Mouse (Mus musculus): Measurements from ENCODE around the gene Hmgb4. TPM values are rescaled to one million over a fixed set of nuclear protein-coding genes. Genes with fewer than 3 reads are reported as not detected.

The Hmgb4 gene
- polyA plus RNA-seq, 1 experiment from 2014 or later, result 0.23 TPM

DNA sequence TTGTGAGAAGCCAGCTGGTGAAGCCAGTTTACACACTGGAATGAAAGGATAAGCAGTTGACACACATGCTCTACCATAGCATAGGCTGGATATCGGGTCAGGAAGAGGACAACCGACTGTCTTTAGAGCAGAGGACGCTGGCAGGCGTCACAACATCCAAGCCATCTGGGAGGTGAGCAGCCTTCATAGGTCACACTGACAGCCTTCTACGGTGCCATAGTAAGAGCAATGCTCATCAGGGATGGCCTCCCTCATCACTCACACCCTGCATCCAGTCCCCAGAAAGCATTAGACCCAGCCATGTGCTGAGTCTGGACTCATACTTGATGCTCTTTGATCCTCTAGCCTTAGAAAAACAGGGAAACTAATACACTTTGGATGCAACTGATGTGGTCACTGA, 3.7 kb upstream of the Hmgb4 start:
- H3K4me1 ChIP-seq, result no peaks in the 10 kb centered on the region
- no peaks in the 10 kb centered on the region for H3K27me3 ChIP-seq (replicated peaks)
- no peaks in the 10 kb centered on the region for H3K9me3 ChIP-seq
- H3K9ac ChIP-seq, result no peak overlapping the region
- no peak overlapping the region for H3K4me3 ChIP-seq
- no peak overlapping the region for H3K27ac ChIP-seq
- no peak for ATAC-seq (replicated peaks)
- WGBS, result 92% methylated on average over 5 of the region's 5 CpGs
- no peaks in the 10 kb centered on the region for H3K36me3 ChIP-seq (replicated peaks)
- H3K4me2 ChIP-seq, result no peak overlapping the region

DNA sequence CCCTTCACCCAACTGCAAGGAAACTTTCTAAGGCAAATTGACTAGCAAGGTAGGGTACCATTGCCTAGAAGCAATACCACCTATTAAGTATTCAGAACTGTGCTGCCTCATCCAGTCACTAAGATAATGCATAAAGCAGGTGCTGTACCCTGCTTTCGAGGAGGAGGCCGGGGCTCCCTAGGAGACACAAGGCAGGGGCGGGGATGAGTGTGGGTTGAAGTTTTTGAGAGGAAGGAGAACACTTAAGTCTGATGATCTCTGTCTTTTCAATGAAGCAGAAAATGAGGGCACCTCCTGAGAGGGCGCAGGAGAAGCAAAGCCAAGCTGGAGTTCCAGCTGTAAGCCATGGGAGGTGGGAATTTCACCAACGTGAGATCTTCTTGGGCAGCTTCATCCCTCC, 1.5 kb downstream of the Hmgb4 start:
- no peak overlapping the region for H3K4me3 ChIP-seq

DNA sequence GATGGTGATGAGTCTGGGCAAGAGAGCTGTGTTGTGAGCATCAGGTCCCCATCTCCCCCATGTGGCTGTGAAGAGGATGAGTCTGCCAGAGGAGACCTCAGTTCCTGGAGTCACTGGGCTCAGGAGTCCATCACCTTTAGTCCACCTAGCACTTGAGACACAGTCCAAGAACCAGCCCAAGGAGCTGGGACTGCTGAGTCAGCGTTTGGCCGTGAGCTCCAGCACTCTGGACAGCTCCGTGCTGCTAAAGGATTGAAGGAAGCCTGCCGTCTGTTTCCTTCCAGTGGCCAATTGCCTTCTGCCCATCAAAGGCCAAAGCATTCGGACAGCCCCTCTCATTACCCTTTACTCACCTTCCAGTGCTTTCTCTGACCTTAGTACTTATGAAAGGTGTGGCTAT, 12.1 kb downstream of the Hmgb4 start:
- H3K27ac ChIP-seq, result no peak overlapping the region
- 0 out of 2 replicates have a peak, but pooled peaks cover 2% of the 10 kb centered on the region for H3K4me1 ChIP-seq
- H3K4me2 ChIP-seq, result no peak overlapping the region
- 20% methylated on average over 5 of the region's 5 CpGs for WGBS
- no peak overlapping the region for H3K9ac ChIP-seq
- H3K9me3 ChIP-seq, result no peaks in the 10 kb centered on the region
- H3K36me3 ChIP-seq (replicated peaks), result no peaks in the 10 kb centered on the region
- ATAC-seq (replicated peaks), result no peak
- H3K27me3 ChIP-seq (replicated peaks), result no peaks in the 10 kb centered on the region
- H3K4me3 ChIP-seq, result no peak overlapping the region

More for the DNA sequence above, 1.5 kb downstream of the Hmgb4 start:
- ATAC-seq (replicated peaks), result no peak
- no peak overlapping the region for H3K4me2 ChIP-seq
- H3K4me1 ChIP-seq, result no peaks in the 10 kb centered on the region
- no peak overlapping the region for H3K9ac ChIP-seq
- WGBS, result 86% methylated on average over 5 of the region's 5 CpGs
- H3K27ac ChIP-seq, result no peak overlapping the region
- H3K9me3 ChIP-seq, result no peaks in the 10 kb centered on the region
- H3K27me3 ChIP-seq (replicated peaks), result no peaks in the 10 kb centered on the region
- no peaks in the 10 kb centered on the region for H3K36me3 ChIP-seq (replicated peaks)

DNA sequence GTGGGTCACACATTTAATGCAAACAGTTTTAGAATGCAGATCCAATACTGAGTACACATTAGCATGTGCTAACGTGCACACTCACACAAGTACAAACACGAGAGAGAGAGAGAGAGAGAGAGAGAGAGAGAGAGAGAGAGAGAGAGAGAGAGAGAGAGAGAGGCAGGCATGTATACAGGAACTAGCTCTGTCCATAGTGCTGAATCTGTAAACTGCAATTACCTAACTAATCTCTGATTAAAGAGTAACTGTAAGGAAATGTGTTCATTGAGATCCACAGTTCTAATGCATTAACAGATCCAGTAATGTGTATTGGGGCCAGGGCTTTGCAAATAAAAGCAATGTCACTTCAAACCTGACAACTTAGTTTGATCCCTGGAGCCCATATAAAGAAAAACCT, 15.6 kb downstream of the Hmgb4 start:
- no peaks in the 10 kb centered on the region for H3K36me3 ChIP-seq (replicated peaks)
- H3K4me2 ChIP-seq, result no peak overlapping the region
- H3K9me3 ChIP-seq, result no peaks in the 10 kb centered on the region
- H3K4me3 ChIP-seq, result no peak overlapping the region
- H3K27ac ChIP-seq, result no peak overlapping the region
- H3K4me1 ChIP-seq, result peaks cover 20% of the 10 kb centered on the region
- ATAC-seq (replicated peaks), result no peak
- 29% methylated on average over 2 of the region's 2 CpGs for WGBS
- no peak overlapping the region for H3K9ac ChIP-seq
- no peaks in the 10 kb centered on the region for H3K27me3 ChIP-seq (replicated peaks)

DNA sequence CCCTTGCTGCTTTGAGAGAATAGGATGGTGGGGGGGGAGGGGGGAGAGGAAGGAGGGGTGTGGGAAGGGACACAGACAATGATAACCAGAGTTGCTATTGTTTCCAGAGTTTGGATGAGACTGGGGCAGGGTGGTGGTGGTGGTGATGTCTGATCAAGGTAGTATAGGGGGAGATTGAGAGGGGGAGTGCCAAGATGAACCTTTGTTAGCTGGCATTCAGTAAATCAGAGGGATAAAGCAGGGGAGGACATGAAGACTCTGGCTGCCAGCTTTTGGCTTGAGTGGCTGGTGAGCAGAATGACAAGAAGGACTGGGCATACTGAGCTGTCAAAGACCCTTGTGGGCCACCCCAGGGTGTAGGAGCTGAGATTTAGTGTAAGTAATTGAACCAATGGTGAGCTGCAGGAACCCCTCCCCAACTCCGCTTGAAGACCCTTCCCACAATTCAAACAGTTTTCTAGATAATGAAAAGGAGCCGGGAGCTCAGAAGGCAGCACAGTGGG, 18.9 kb downstream of the Hmgb4 start:
- Histone ChIP-seq H3K27me3 (replicated peaks) (no peaks in the 10 kb centered on the region), H3K27ac (0 out of 2 replicates have a peak overlapping the region, but pooled peaks have one; percentile 51), H3K4me3 (no peak overlapping the region), H3K36me3 (replicated peaks) (no peaks in the 10 kb centered on the region), H3K4me1 (peaks cover 18% of the 10 kb centered on the region), H3K9me3 (no peaks in the 10 kb centered on the region), H3K9ac (no peak overlapping the region), H3K4me2 (no peak overlapping the region)
- 0 out of 2 replicates have a peak, but pooled peaks have one; percentile 51 for ATAC-seq (replicated peaks)
- 32% methylated on average over 2 of the region's 2 CpGs for WGBS

DNA sequence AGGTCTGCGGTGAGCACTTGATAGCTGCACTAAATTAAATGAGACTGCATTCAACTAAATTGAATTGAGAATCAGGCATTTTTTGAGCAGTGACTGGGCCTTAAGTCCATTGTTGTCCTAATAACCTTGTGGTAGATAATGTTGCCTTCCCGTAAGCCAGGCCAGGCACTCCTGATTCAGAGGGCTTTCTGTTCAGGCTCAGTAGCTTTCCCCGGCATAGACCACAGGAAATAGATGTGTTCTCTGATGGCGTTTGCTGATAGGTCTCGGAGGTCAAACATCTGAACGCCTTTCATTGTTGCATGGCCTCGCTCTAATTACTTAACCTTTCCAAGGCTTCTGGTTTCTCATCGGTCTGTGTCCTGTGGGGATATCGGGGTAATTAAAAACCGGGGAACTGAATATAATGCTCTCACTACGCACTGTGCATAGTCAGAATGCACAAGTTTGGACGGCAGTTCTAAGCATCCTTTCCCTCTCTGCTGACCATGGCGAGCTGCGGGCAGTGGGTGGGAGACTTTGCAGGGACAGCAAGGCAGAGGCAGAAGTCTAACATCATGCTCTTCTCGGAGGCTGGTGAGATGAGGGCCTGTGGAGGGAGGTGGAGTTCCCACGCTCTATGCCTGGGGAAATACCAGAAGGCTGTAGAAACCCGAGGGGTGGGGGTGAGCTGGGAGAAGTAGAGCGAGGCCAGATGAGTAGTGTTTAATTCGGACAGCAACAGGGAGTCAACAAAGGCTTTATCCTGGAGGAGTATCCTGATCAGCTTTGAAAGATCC, 19.5 kb downstream of the Hmgb4 start:
- ATAC-seq (replicated peaks), result peak; percentile 54; the same call in 1 of the 2 replicates
- H3K36me3 ChIP-seq (replicated peaks), result no peaks in the 10 kb centered on the region
- H3K9me3 ChIP-seq, result no peaks in the 10 kb centered on the region
- no peaks in the 10 kb centered on the region for H3K27me3 ChIP-seq (replicated peaks)
- WGBS, result 9% methylated on average over 19 of the region's 19 CpGs
- no peak overlapping the region for H3K4me2 ChIP-seq
- peak overlapping the region; percentile 51 for H3K27ac ChIP-seq
- H3K9ac ChIP-seq, result no peak overlapping the region
- H3K4me1 ChIP-seq, result peaks cover 18% of the 10 kb centered on the region
- H3K4me3 ChIP-seq, result no peak overlapping the region

DNA sequence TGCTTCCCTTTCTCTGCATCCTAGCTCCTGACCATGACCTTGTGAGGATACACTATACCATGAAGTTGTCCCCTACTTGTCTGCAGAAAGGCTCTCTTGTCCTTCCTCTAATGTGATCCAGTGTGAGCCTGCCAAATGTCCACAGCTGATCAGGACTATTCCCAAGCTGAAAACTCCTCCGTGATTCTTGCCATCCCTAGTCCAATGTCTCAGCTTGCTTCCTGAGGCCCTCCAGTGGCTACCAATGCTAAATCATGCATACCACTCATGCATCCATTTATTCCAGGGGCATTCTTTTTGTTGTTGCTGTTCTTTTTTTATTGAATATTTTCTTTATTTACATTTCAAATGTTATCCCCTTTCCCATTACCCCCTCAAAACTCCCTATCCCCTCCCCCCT, 21.6 kb downstream of the Hmgb4 start:
- no peaks in the 10 kb centered on the region for H3K27me3 ChIP-seq (replicated peaks)
- H3K9me3 ChIP-seq, result no peaks in the 10 kb centered on the region
- 43% methylated on average over 1 of the region's 1 CpGs for WGBS
- H3K27ac ChIP-seq, result no peak overlapping the region
- H3K4me1 ChIP-seq, result peaks cover 18% of the 10 kb centered on the region
- H3K36me3 ChIP-seq (replicated peaks), result no peaks in the 10 kb centered on the region
- no peak overlapping the region for H3K9ac ChIP-seq
- no peak overlapping the region for H3K4me3 ChIP-seq
- no peak for ATAC-seq (replicated peaks)
- H3K4me2 ChIP-seq, result no peak overlapping the region

DNA sequence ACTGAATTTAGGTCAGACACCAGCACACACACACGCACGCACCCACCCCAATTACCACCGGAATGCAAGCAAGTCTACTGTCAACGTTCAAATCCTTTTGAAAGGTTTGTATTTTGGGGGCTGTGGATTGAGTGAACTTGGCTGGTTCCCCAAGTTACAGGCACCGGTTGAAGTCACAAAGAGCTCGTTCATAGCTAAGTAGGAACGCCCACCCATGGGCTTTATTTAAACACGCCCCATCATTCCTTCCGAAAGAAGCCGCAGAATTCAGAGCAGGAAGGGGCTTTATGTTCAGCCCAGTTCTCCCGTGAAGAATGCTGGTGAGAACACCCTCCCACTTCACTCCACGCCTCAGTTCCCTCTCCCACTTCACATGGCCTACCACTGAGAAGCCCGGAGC, 27.3 kb downstream of the Hmgb4 start:
- no peak overlapping the region for H3K9ac ChIP-seq
- no peak overlapping the region for H3K4me2 ChIP-seq
- no peaks in the 10 kb centered on the region for H3K9me3 ChIP-seq
- no peaks in the 10 kb centered on the region for H3K27me3 ChIP-seq (replicated peaks)
- ATAC-seq (replicated peaks), result no peak
- WGBS, result 79% methylated on average over 13 of the region's 13 CpGs
- peaks cover 4% of the 10 kb centered on the region for H3K4me1 ChIP-seq
- H3K27ac ChIP-seq, result no peak overlapping the region
- no peaks in the 10 kb centered on the region for H3K36me3 ChIP-seq (replicated peaks)
- no peak overlapping the region for H3K4me3 ChIP-seq

DNA sequence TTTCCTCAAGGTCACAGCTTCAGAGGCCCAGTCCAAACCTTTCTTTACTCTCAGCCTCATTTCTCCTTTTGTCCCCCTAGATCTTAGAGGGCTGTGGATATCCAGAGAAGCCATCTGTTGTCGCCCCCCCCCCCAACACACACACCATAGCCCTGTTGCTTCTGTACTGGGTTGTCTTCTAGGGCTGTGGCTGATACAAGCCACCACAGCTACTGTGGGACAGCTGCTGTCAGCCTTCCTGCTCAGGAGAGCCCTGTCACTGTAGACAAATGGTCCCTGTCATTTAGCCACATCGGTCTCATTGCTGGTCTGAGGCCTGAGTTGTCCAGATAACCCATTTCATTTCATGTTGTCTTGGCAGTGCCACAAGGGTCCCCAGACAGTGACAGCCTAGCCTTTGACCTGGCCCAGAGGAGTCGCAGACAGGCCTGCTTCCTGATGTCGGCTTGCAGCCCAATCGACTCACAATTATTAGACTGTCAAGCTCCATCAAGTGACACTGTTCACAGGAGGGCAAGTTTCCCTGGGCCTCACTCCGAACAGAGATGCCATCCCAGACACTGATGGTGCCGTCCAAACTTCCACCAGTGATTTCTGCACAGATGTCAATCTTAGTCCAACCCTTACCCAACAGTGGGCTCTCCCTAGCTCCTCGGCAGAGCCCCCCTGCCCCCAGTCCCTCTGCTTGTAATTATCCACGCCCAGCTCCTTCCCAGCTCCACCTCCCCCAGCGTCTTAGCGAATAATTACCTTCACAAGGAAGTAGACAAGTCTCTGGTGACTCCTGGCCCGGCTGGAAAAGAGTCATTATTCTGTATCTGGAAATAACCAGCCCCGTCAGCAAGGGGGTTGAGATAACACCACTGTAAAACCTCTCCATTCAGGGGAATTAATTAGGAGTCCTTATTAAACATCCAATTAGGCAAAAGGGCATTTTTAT, 33.1 kb downstream of the Hmgb4 start:
- peak; percentile 75 for ATAC-seq (replicated peaks)
- WGBS, result 29% methylated on average over 13 of the region's 13 CpGs
- no peaks in the 10 kb centered on the region for H3K36me3 ChIP-seq (replicated peaks)
- peak overlapping the region; percentile 36 for H3K27ac ChIP-seq
- no peak overlapping the region for H3K9ac ChIP-seq
- H3K4me1 ChIP-seq, result peaks cover 16% of the 10 kb centered on the region
- no peaks in the 10 kb centered on the region for H3K27me3 ChIP-seq (replicated peaks)
- H3K4me2 ChIP-seq, result no peak overlapping the region
- H3K9me3 ChIP-seq, result no peaks in the 10 kb centered on the region
- H3K4me3 ChIP-seq, result no peak overlapping the region

DNA sequence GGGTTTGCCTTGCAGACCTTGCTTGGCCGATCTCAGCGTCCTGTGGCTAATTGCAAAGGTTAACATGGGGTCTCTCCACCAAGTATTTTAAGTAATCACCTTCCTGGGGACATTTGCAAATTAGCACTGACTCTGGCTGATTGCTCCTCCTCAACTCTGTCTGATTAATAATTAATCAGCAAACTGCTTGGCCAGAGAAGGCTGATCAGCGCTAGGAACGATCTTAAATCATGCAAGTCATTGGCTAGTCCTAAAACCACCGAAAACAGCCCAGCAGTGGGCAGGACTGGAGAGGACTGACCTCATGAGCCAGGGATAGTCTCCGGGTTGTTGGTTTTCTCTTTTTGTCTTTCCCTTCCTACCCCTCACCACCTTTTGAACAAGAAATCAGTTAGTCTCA, 36.3 kb downstream of the Hmgb4 start:
- Histone ChIP-seq H3K27ac (no peak overlapping the region), H3K4me3 (no peak overlapping the region), H3K36me3 (replicated peaks) (no peaks in the 10 kb centered on the region), H3K9me3 (no peaks in the 10 kb centered on the region), H3K9ac (no peak overlapping the region), H3K27me3 (replicated peaks) (no peaks in the 10 kb centered on the region), H3K4me2 (no peak overlapping the region), H3K4me1 (peaks cover 16% of the 10 kb centered on the region)
- 57% methylated on average over 6 of the region's 6 CpGs for WGBS
- no peak for ATAC-seq (replicated peaks)

DNA sequence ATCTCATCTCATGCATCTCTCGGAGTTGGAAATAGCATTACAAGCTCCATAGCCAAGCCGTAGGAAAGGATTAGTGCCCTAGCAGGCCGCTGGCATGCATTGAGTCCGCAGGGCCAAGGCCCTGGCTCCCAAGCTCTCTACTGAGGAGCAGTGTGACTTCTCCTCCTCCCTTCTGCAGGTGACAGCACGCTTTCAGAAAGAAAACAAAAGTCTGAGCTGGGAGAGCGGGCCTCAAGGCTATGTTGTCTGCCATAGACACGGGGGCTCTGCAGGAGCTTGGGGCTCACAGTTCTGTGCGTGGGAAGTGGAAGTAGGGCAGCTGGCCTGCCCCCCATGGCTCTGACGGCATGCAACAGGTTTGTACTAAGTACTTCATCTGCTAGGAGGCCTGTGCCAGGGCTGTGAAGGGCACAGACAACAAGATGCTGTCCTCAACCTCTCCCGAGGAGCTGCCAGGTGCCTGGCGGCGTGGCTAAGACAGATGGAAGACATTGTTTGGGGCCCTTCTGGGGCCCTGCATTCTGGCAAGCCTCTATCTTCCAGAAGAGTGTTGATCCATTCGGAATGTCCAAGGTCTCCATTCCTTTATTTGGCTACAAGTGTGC, 42.7 kb downstream of the Hmgb4 start:
- H3K9ac ChIP-seq, result no peak overlapping the region
- no peak overlapping the region for H3K27ac ChIP-seq
- H3K27me3 ChIP-seq (replicated peaks), result no peaks in the 10 kb centered on the region
- H3K36me3 ChIP-seq (replicated peaks), result no peaks in the 10 kb centered on the region
- H3K4me1 ChIP-seq, result peaks cover 9% of the 10 kb centered on the region; the same call in 1 of the 2 replicates
- H3K9me3 ChIP-seq, result no peaks in the 10 kb centered on the region
- no peak overlapping the region for H3K4me2 ChIP-seq
- 65% methylated on average over 13 of the region's 13 CpGs for WGBS
- ATAC-seq (replicated peaks), result no peak
- no peak overlapping the region for H3K4me3 ChIP-seq
